Mouse (Mus musculus) retina, postnatal 1 day (tissue): ENCODE measurements around the gene Mup8.
"Not testable (repeated sequence)": the region's sequence is repeated elsewhere in the genome, so short reads cannot be mapped to it uniquely, and the experiment has no call there.

ENCODE experiments used
- DNase-seq: peaks from one replicate; pipeline ENCODE4 v3.0.0-alpha.2; 2012

Mup8 gene

GRCm38 (mm10) chr4:60222499-60222898 is at the start of gene Mup8:
Mup8 (minus strand) TSS chr4:60222599.
- DNase-seq: not testable (repeated sequence)

GRCm38 (mm10) chr4:60265977-60266770 is 43.8 kb upstream of the Mup8 start:
- not testable (repeated sequence) for DNase-seq

- not testable (repeated sequence) for DNase-seq
Measured at GRCm38 (mm10) chr4:60262706-60263105, 40.3 kb upstream of the Mup8 start.
